Mouse (Mus musculus) cerebellum, adult 11 months (tissue): ENCODE data around the gene Tmem132d.

Experiments
- DNase-seq: peaks from one replicate; pipeline ENCODE4 v3.0.0; 2022

The Tmem132d gene

GRCm38 (mm10) chr5:128205716-128206115, 227.2 kb downstream of the Tmem132d start:
- no peak for DNase-seq

GRCm38 (mm10) chr5:128204685-128205320, 228.1 kb downstream of the Tmem132d start:
- no peak for DNase-seq

GRCm38 (mm10) chr5:128203879-128204581, 228.8 kb downstream of the Tmem132d start:
- no peak for DNase-seq

- DNase-seq, result no peak
Observed at GRCm38 (mm10) chr5:128194106-128194505, 238.8 kb downstream of the Tmem132d start.

- DNase-seq, result no peak
Observed at GRCm38 (mm10) chr5:128192485-128193055, 240.3 kb downstream of the Tmem132d start.

- DNase-seq, result no peak
Observed at GRCm38 (mm10) chr5:128191710-128192109, 241.2 kb downstream of the Tmem132d start.

- no peak for DNase-seq
Observed at GRCm38 (mm10) chr5:128190243-128190820, 242.5 kb downstream of the Tmem132d start.

GRCm38 (mm10) chr5:128176234-128176633, 256.6 kb downstream of the Tmem132d start:
- no peak for DNase-seq

GRCm38 (mm10) chr5:128158901-128159675, 273.8 kb downstream of the Tmem132d start:
- no peak for DNase-seq

- no peak for DNase-seq
Observed at GRCm38 (mm10) chr5:128151461-128151860, 281.4 kb downstream of the Tmem132d start.

GRCm38 (mm10) chr5:128146901-128147645, 285.8 kb downstream of the Tmem132d start:
- DNase-seq, result no peak

- no peak for DNase-seq
Observed at GRCm38 (mm10) chr5:128144799-128145198, 288.1 kb downstream of the Tmem132d start.

GRCm38 (mm10) chr5:128136818-128137217, 296.1 kb downstream of the Tmem132d start:
- DNase-seq, result no peak

- no peak for DNase-seq
Observed at GRCm38 (mm10) chr5:128122656-128123055, 310.2 kb downstream of the Tmem132d start.

GRCm38 (mm10) chr5:128119171-128119570, 313.7 kb downstream of the Tmem132d start:
- no peak for DNase-seq

GRCm38 (mm10) chr5:128113107-128113506, 319.8 kb downstream of the Tmem132d start:
- DNase-seq, result no peak

GRCm38 (mm10) chr5:128112518-128112917, 320.4 kb downstream of the Tmem132d start:
- no peak for DNase-seq

GRCm38 (mm10) chr5:128111664-128112063, 321.2 kb downstream of the Tmem132d start:
- no peak for DNase-seq

GRCm38 (mm10) chr5:128102556-128102955, 330.3 kb downstream of the Tmem132d start:
- DNase-seq, result no peak

GRCm38 (mm10) chr5:128100331-128100730, 332.5 kb downstream of the Tmem132d start:
- DNase-seq, result no peak

- DNase-seq, result no peak
Observed at GRCm38 (mm10) chr5:128099439-128099838, 333.4 kb downstream of the Tmem132d start.

GRCm38 (mm10) chr5:128090578-128090977, 342.3 kb downstream of the Tmem132d start:
- no peak for DNase-seq
